Mouse (Mus musculus): ENCODE results near the gene Gch1. TPM values are rescaled to one million over a fixed set of nuclear protein-coding genes. Genes with fewer than 3 reads are reported as not detected.

The Gch1 gene
- polyA plus RNA-seq (2014; fragmentation: Illumina TruSeq; extraction: RNeasy Lipid Tissue Mini Kit (QIAGEN cat#74804); ENCODE audit: low read depth, low replicate concordance), result 2.0 TPM

DNA sequence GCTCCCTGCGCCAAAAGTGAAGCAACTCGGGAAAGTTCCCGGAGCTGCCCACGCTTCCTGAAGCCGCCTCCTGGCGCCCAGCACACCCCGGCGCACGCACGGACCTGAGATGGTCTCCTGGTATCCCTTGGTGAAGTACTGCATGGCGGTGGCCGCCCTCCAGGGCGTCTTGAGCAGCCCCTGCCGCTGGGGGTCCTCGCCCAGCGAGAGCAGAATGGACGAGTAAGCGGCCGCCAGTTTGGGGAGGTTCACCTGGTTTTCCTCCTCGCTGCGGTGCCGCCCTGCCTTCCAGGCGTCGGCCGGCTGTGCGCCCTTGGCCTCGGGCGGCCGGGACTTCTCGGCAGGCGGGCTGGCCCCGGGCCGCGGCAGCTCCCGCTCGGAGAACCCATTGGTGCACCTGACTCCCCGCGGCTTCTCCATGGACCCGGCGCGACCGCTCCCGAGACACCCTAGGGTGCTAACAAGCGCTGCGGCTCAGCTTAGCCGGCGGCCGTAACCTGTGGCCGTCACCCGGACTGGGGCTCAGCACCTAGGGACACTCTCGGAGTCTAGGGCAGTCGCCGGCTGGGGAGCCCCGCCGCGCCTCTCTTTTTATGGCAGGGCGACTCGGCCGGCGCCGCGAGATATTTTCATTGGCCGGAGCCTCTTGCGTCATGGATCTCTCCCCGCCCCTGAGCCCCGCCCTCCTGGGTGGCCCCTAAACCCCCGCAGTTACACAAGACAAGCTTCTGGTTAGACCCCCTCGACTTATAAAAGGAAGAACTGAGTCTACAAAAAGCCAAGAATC, at the start of gene Gch1:
Gene Gch1 (minus strand): TSS at position 566 of the 787 bp plus-strand sequence.

Other genes with a start within 250 kb of the Gch1 start
- 3.4 TPM for gene Wdhd1, start 87.4 kb upstream of the Gch1 start, polyA plus RNA-seq (2014; fragmentation: Illumina TruSeq; extraction: RNeasy Lipid Tissue Mini Kit (QIAGEN cat#74804); ENCODE audit: low read depth, low replicate concordance)
- 9.4 TPM for gene Socs4, start 87.5 kb upstream of the Gch1 start, polyA plus RNA-seq (2014; fragmentation: Illumina TruSeq; extraction: RNeasy Lipid Tissue Mini Kit (QIAGEN cat#74804); ENCODE audit: low read depth, low replicate concordance)
- gene Mapk1ip1l, start 108.9 kb upstream of the Gch1 start, polyA plus RNA-seq (2014; fragmentation: Illumina TruSeq; extraction: RNeasy Lipid Tissue Mini Kit (QIAGEN cat#74804); ENCODE audit: low read depth, low replicate concordance), result 33.5 TPM
- 101 TPM for gene Lgals3, start 178.3 kb upstream of the Gch1 start, polyA plus RNA-seq (2014; fragmentation: Illumina TruSeq; extraction: RNeasy Lipid Tissue Mini Kit (QIAGEN cat#74804); ENCODE audit: low read depth, low replicate concordance)
- 1.0 TPM for gene Dlgap5, start 229.0 kb upstream of the Gch1 start, polyA plus RNA-seq (2014; fragmentation: Illumina TruSeq; extraction: RNeasy Lipid Tissue Mini Kit (QIAGEN cat#74804); ENCODE audit: low read depth, low replicate concordance)